Comparison of ENCODE assay signal across 14 mouse cellular contexts in the genomic region with DNA sequence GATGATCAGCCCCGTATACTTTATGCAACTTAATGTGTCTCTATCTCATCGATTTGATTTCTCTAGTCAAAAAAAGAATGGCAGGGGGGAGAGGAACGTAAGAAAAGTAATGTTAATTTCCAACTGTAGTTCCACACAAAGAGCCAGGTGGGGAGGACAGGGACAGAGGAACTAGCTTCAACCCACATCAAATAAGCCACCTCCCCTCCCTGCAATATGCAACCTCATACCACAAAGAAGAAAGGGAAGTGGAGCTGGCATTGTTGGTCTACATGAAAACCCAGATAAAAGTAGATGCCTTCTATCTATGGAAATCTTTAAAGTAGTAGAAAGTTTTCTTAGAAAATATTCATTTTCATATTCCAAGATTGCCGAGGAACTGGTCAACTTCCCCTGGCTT. TPM values are rescaled to one million over a fixed set of nuclear protein-coding genes. Genes with fewer than 3 reads are reported as not detected.
DNase-seq lines count a peak whose midpoint lies in the region; ATAC-seq lines count a peak whose summit lies in the region.
"Had no signal": no experiment of that assay in that cellular context is flagged by ENCODE, and none has a peak within 500 bp of the region (broad histone marks: within the 10 kb centered on the region; RNA-seq: fewer than 3 reads in every experiment).

No protein-coding gene starts in this region.

- peak; percentile 34 for DNase-seq in heart, adult 11 months
- DNase-seq in heart, postnatal 36 days = no peak
- DNase-seq in forebrain, embryonic 10.5 days (ENCODE audit: extremely low spot score, low spot score) = no peak
- DNase-seq in right cerebral cortex, postnatal 4 days = no peak
- no peak for DNase-seq in limb, embryonic 10.5 days (ENCODE audit: low spot score)
- DNase-seq: cerebellum, adult 11-12 months; layer of hippocampus, adult 9-11 months; lung, embryonic 14.5 days had no signal

- intact Hi-C loops in heart, postnatal 36 days (cut with DNase I) = loop anchor here (5.0 to 10.0 kb wide), 3 partner anchors 1445 to 1825 kb away; no protein-coding TSS in a partner anchor

- peak overlapping the region; percentile 62 for H3K4me2 ChIP-seq in hindbrain, embryonic 12.5 days (replicated peaks)
- peak overlapping the region; percentile 69 for H3K4me2 ChIP-seq in midbrain, embryonic 15.5 days
- H3K4me2 ChIP-seq: limb, embryonic 13.5 days; lung, embryonic 14.5 days had no signal

- peaks cover 98% of the 10 kb centered on the region for H3K27me3 ChIP-seq in forebrain, embryonic 10.5 days (ENCODE audit: poor library complexity, severe bottlenecking)
- peaks cover 15% of the 10 kb centered on the region for H3K27me3 ChIP-seq in hindbrain, embryonic 12.5 days
- no peaks in the 10 kb centered on the region for H3K27me3 ChIP-seq in midbrain, embryonic 15.5 days (replicated peaks)
- H3K27me3 ChIP-seq in limb, embryonic 10.5 days (ENCODE audit: low read depth, poor library complexity, severe bottlenecking) = peaks cover 100% of the 10 kb centered on the region

- H3K36me3 ChIP-seq in forebrain, embryonic 10.5 days (replicated peaks) = peaks cover 21% of the 10 kb centered on the region; the same call in 1 of the 2 replicates
- no peaks in the 10 kb centered on the region for H3K36me3 ChIP-seq in hindbrain, embryonic 12.5 days
- H3K36me3 ChIP-seq in midbrain, embryonic 15.5 days (replicated peaks) = no peaks in the 10 kb centered on the region
- no peaks in the 10 kb centered on the region for H3K36me3 ChIP-seq in limb, embryonic 10.5 days
- H3K36me3 ChIP-seq: limb, embryonic 13.5 days had no signal

- H3K27ac ChIP-seq in forebrain, embryonic 10.5 days = peak overlapping the region; percentile 31; the same call in 1 of the 2 replicates
- no peak overlapping the region for H3K27ac ChIP-seq in hindbrain, embryonic 12.5 days
- H3K27ac ChIP-seq in midbrain, embryonic 15.5 days = peak overlapping the region; percentile 12; the same call in 1 of the 2 replicates
- no peak overlapping the region for H3K27ac ChIP-seq in limb, embryonic 10.5 days
- H3K27ac ChIP-seq: limb, embryonic 13.5 days had no signal

- H3K9me3 ChIP-seq in forebrain, embryonic 10.5 days = no peaks in the 10 kb centered on the region
- H3K9me3 ChIP-seq in hindbrain, embryonic 12.5 days (replicated peaks) = no peaks in the 10 kb centered on the region
- H3K9me3 ChIP-seq in midbrain, embryonic 15.5 days = no peaks in the 10 kb centered on the region
- no peaks in the 10 kb centered on the region for H3K9me3 ChIP-seq in limb, embryonic 10.5 days (replicated peaks)
- H3K9me3 ChIP-seq: limb, embryonic 13.5 days had no signal

- peaks cover 97% of the 10 kb centered on the region for H3K4me1 ChIP-seq in forebrain, embryonic 10.5 days
- peaks cover 79% of the 10 kb centered on the region for H3K4me1 ChIP-seq in hindbrain, embryonic 12.5 days
- H3K4me1 ChIP-seq in midbrain, embryonic 15.5 days = peaks cover 77% of the 10 kb centered on the region
- H3K4me1 ChIP-seq in limb, embryonic 10.5 days = peaks cover 17% of the 10 kb centered on the region

- H3K4me3 ChIP-seq in forebrain, embryonic 10.5 days = peak overlapping the region; percentile 61
- peak overlapping the region; percentile 59 for H3K4me3 ChIP-seq in hindbrain, embryonic 12.5 days
- peak overlapping the region; percentile 11; the same call in 1 of the 2 replicates for H3K4me3 ChIP-seq in midbrain, embryonic 15.5 days
- no peak overlapping the region for H3K4me3 ChIP-seq in limb, embryonic 10.5 days
- H3K4me3 ChIP-seq: limb, embryonic 13.5 days had no signal

- no peak for ATAC-seq in hindbrain, embryonic 12.5 days (ENCODE audit: low FRiP score)
- no peak for ATAC-seq in midbrain, embryonic 15.5 days (replicated peaks)
- ATAC-seq in frontal cortex, adult (ENCODE audit: low TSS enrichment) = no peak

- 11% methylated on average over 4 of the region's 4 CpGs for WGBS in forebrain, embryonic 10.5 days
- WGBS in hindbrain, embryonic 12.5 days = 15% methylated on average over 4 of the region's 4 CpGs
- 17% methylated on average over 4 of the region's 4 CpGs for WGBS in midbrain, embryonic 15.5 days
- WGBS in limb, embryonic 10.5 days = 18% methylated on average over 4 of the region's 4 CpGs

- H3K9ac ChIP-seq in hindbrain, embryonic 12.5 days = peak overlapping the region; percentile 47; the same call in 1 of the 2 replicates
- no peak overlapping the region; the same call in 1 of the 2 replicates for H3K9ac ChIP-seq in midbrain, embryonic 15.5 days
- H3K9ac ChIP-seq: limb, embryonic 13.5 days; lung, embryonic 14.5 days had no signal

RNA-seq across cellular contexts. Expression of gene Pou3f3, which starts 14.7 kb away (rescaled TPM):
- not detected for total RNA-seq in heart, postnatal 36 days (2021)
- polyA plus RNA-seq in forebrain, embryonic 10.5 days (2016; fragmentation: Nextera tagmentation; extraction: Ambion mirVana) = 13.4 and 14.4 TPM in 2 replicates
- 28.8 and 29.2 TPM in 2 replicates for polyA plus RNA-seq in hindbrain, embryonic 12.5 days (2016; fragmentation: Nextera tagmentation; extraction: Ambion mirVana)
- 19.0 and 21.3 TPM in 2 replicates for polyA plus RNA-seq in midbrain, embryonic 15.5 days (2015; fragmentation: Nextera tagmentation; extraction: Ambion mirVana)
- 0.11 TPM in 1 of 2 replicates, not detected in the other for polyA plus RNA-seq in limb, embryonic 10.5 days (2016; fragmentation: Nextera tagmentation; extraction: Ambion mirVana)
- total RNA-seq: megakaryocyte-erythroid progenitor cell, adult 5-6 weeks had no signal
- polyA plus RNA-seq: stomach, embryonic 16.5 days had no signal

Comparison
In these comparisons a context has a peak if more than half of its experiments do, and no peak if none do; other contexts are left out.
1. H3K27ac ChIP-seq: peak in forebrain, embryonic 10.5 days (single experiment) and midbrain, embryonic 15.5 days (single experiment); none in hindbrain, embryonic 12.5 days (single experiment) and limb, embryonic 10.5 days (single experiment).
2. RNA of gene Pou3f3, which starts 14.7 kb away (polyA plus RNA-seq): 28.8 to 29.2 TPM in hindbrain, embryonic 12.5 days, 19.0 to 21.3 TPM in midbrain, embryonic 15.5 days and 13.4 to 14.4 TPM in forebrain, embryonic 10.5 days; 0.11 TPM in limb, embryonic 10.5 days; every median in the first group is over 10 times any median in the second.